Mouse (Mus musculus) kidney, embryonic 14.5 days (tissue): ENCODE results near the gene Sept9. TPM values are rescaled to one million over a fixed set of nuclear protein-coding genes. Genes with fewer than 3 reads are reported as not detected.

Experiments used
- ATAC-seq: fragments of 200-750 bp; cut with Nextera tagmentation; 2 replicates; pipeline ENCODE4 v1.8.0; 2017; ENCODE audit warnings: moderate number of reproducible peaks, mild to moderate bottlenecking, moderate TSS enrichment, moderate library complexity; ENCODE audit not compliant: low FRiP score, low TSS enrichment
- H3K27ac ChIP-seq: fragments of 300-500 bp; sonication (generic); 2 replicates; pipeline ENCODE4 v1.5.1; 2014; ENCODE audit warnings: low read depth, mild to moderate bottlenecking, low read length, moderate library complexity, mixed read lengths
- H3K27me3 ChIP-seq: fragments of 300-500 bp; sonication (generic); 2 replicates; pipeline ENCODE4 v1.6.1; 2014; ENCODE audit warnings: mild to moderate bottlenecking, low read length; ENCODE audit not compliant: control insufficient read depth, insufficient read depth
- H3K36me3 ChIP-seq: fragments of 300-500 bp; sonication (generic); 2 replicates; pipeline ENCODE4 v1.6.1; 2014; ENCODE audit warnings: low read length, mixed read lengths; ENCODE audit not compliant: control insufficient read depth, insufficient read depth
- H3K4me1 ChIP-seq: fragments of 300-500 bp; sonication (generic); 2 replicates; pipeline ENCODE4 v1.6.1; 2014; ENCODE audit warnings: low read length, mixed read lengths; ENCODE audit not compliant: control insufficient read depth, insufficient read depth
- H3K4me2 ChIP-seq: fragments of 300-500 bp; sonication (generic); replicated peaks from 2 replicates; pipeline ENCODE4 v1.6.1; 2014; ENCODE audit warnings: low read depth, mild to moderate bottlenecking, low read length
- H3K4me3 ChIP-seq: fragments of 300-500 bp; sonication (generic); 2 replicates; pipeline ENCODE4 v1.5.1; 2014; ENCODE audit warnings: mild to moderate bottlenecking, low read length
- H3K9ac ChIP-seq: fragments of 300-500 bp; sonication (generic); 2 replicates; pipeline ENCODE4 v1.6.1; 2014; ENCODE audit warnings: low read depth, mild to moderate bottlenecking, low read length, moderate library complexity
- H3K9me3 ChIP-seq: fragments of 300-500 bp; sonication (generic); 2 replicates; pipeline ENCODE4 v1.6.1; 2016; ENCODE audit warnings: low read length; ENCODE audit not compliant: control insufficient read depth
- WGBS: fragments of 180-500 bp; shearing (Covaris S2); extraction: QIAGEN DNeasy Blood & Tissue Kit; methylation state at CpG from one replicate; pipeline ENCODE4 v1.1.7; 2014; 5-methylcytosine and 5-hydroxymethylcytosine counted together
- polyA plus RNA-seq: library from polyadenylated mRNA; unstranded; fragments of >200 nt; fragmentation: Nextera tagmentation; extraction: Ambion mirVana; gene quantifications from 2 replicates; pipeline ENCODE4 v1.2.1, GENCODE M21; 2014

The Sept9 gene
- polyA plus RNA-seq, 1 experiment from 2014 or later = 104 TPM

DNA sequence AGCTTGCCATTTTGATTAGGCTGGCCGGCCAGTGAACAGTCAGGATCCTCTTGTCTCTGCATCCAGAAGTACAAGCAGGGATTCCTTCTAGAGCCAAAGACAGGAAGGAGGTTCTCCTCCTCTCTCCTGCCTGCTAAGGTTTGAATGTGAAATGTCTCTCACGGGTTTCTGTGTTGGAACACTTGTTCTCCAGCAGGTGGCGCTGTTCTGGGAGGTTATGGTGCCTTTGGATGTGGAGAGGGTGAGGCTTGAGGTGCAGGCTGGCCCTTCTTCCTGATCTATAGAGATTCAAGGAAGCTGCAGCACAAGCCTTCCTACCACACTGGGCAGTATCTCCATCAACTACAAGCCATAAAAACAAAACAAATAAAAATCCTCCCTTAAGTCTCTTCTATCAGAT is 167.0 kb downstream of the Sept9 start:
- Histone ChIP-seq H3K4me1 (no peaks in the 10 kb centered on the region; the same call in 1 of the 2 replicates), H3K27me3 (no peaks in the 10 kb centered on the region), H3K4me3 (no peak overlapping the region), H3K4me2 (no peak overlapping the region), H3K9me3 (no peaks in the 10 kb centered on the region), H3K36me3 (peaks cover 17% of the 10 kb centered on the region), H3K27ac (no peak overlapping the region), H3K9ac (no peak overlapping the region)
- WGBS = 16% methylated on average over 3 of the region's 3 CpGs
- ATAC-seq = no peak

DNA sequence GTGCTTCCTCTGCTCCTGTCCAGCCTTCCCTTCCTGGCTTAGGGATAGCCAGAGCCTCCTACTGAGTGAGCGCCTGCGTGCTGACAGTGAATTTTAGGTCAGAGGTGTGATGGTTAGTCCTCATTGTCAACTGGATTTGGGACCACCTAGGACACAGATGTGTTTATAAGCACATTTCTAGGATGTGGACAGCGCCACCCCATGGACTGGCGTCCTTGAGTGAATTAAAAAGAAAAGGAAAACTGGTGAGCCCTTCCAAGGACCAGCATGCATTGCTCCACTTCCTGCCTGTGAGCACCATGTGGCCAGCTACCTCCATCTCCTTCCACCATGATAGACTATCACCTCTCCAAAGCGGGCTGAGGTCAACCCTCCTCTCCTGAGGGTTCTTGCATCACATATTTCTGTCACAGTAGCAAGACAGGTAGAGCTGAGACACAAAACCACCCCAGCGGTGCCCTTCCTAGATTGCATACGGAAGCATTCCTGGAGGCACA is 167.4 kb downstream of the Sept9 start:
- peaks cover 12% of the 10 kb centered on the region for H3K36me3 ChIP-seq
- H3K4me3 ChIP-seq = no peak overlapping the region
- no peak overlapping the region for H3K4me2 ChIP-seq
- peaks cover under 1% of the 10 kb centered on the region for H3K4me1 ChIP-seq
- H3K9ac ChIP-seq = no peak overlapping the region
- no peak overlapping the region for H3K27ac ChIP-seq
- no peaks in the 10 kb centered on the region for H3K27me3 ChIP-seq
- no peaks in the 10 kb centered on the region for H3K9me3 ChIP-seq
- 83% methylated on average over 7 of the region's 7 CpGs for WGBS
- no peak for ATAC-seq

DNA sequence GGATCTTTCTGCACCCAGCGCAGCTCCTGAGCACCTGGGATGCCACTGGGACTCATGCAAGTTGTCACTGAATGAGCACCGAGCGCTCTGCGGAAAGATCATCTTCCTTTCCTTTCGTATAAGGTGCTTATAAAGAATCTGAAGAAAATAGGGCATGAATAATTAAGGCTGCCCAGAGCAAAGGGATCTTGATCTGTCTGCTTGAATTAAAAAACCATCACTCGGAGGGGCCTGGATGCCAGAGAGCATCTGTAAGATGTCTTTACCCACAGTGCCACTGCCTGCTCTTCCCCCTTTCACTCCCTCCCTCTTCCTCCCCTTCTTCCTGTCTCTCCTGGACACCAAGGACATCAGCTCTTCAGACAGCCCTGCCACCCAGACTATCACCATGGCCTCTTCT is 168.5 kb downstream of the Sept9 start:
- H3K27ac ChIP-seq = no peak overlapping the region
- H3K9me3 ChIP-seq = no peaks in the 10 kb centered on the region
- H3K4me1 ChIP-seq = peaks cover 3% of the 10 kb centered on the region
- no peak overlapping the region for H3K4me2 ChIP-seq
- H3K4me3 ChIP-seq = no peak overlapping the region
- 0 out of 2 replicates have a peak, but pooled peaks cover 2% of the 10 kb centered on the region for H3K36me3 ChIP-seq
- H3K9ac ChIP-seq = no peak overlapping the region
- WGBS = 88% methylated on average over 6 of the region's 6 CpGs
- no peaks in the 10 kb centered on the region for H3K27me3 ChIP-seq
- no peak for ATAC-seq

DNA sequence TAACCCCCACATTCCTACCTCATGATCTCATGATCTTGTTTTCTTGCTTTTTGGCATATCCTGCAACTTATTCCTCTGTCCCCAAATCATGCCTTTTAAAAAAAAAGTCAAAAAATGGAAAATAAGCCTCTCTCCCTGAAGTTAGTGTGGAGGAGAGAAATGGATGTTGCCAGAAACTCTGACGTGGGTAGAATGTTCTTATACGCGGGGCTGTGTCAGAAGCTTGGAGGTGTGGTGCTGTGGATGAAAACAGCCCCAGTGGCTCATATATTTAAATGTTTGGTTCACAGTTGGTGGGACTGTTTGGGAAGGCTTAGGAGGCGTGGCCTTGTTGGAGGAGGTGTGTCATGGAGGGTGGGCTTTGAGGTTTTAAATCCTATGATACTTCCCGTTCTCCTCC is 169.9 kb downstream of the Sept9 start:
- Histone ChIP-seq H3K9me3 (no peaks in the 10 kb centered on the region), H3K27ac (no peak overlapping the region), H3K9ac (no peak overlapping the region), H3K4me1 (peaks cover 3% of the 10 kb centered on the region), H3K27me3 (no peaks in the 10 kb centered on the region), H3K4me3 (no peak overlapping the region), H3K36me3 (no peaks in the 10 kb centered on the region), H3K4me2 (no peak overlapping the region)
- ATAC-seq = no peak
- WGBS = 91% methylated on average over 5 of the region's 5 CpGs

DNA sequence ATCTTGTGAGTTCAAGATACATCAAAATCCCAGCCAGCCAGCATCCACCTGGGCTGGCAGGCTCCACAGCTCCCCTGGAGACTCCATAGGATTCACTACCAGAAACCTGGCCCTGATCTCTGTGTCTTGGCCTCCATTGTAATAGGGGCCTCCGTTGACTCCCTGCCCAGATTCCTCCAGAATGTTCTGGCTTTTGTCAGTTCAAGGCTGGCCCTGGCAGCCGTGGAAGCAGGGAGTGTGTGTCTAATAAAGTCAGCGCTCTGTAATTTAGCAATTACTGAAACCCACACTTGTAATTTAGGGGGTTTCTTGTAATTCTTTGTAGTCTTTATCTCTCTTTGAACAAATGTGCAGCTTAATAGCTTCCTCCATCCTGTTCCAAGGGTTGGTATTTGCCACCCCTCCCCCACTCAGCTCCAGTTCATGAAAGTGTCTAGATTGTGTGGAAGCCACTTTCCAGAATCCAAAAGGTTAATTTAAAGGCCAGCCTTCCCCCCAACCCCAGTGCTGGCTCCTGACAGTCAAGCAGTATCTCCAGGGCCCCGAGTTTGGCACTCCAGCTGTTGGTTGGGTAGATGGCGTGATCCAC is 170.9 kb downstream of the Sept9 start:
- H3K4me1 ChIP-seq = peaks cover 3% of the 10 kb centered on the region
- H3K4me3 ChIP-seq = no peak overlapping the region
- WGBS = 43% methylated on average over 5 of the region's 5 CpGs
- H3K4me2 ChIP-seq = no peak overlapping the region
- no peak for ATAC-seq
- no peaks in the 10 kb centered on the region for H3K9me3 ChIP-seq
- no peak overlapping the region for H3K9ac ChIP-seq
- no peaks in the 10 kb centered on the region for H3K36me3 ChIP-seq
- H3K27me3 ChIP-seq = no peaks in the 10 kb centered on the region; the same call in 1 of the 2 replicates
- no peak overlapping the region for H3K27ac ChIP-seq

DNA sequence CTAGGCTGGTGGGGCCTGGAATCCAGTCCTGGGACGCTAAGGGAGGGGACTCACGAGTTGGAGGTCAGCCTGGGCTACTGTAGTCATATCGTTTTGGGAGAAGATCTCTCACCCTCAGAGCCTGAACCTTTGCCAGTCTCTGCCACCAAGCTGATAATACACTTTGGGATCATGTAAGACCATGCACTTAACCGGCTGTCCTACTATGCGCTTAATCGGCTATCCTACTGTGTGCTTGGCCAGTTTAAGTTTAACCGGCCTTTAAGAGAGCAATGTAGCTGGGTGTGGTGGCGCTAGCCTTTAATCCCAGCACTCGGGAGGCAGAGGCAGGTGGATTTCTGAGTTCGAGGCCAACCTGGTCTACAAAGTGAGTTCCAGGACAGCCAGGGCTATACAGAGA is 173.1 kb downstream of the Sept9 start:
- H3K4me3 ChIP-seq = no peak overlapping the region
- H3K36me3 ChIP-seq = no peaks in the 10 kb centered on the region
- H3K27me3 ChIP-seq = no peaks in the 10 kb centered on the region; the same call in 1 of the 2 replicates
- 94% methylated on average over 10 of the region's 10 CpGs for WGBS
- H3K27ac ChIP-seq = no peak overlapping the region
- no peak overlapping the region for H3K9ac ChIP-seq
- no peak for ATAC-seq
- H3K4me1 ChIP-seq = peaks cover 3% of the 10 kb centered on the region
- no peaks in the 10 kb centered on the region for H3K9me3 ChIP-seq
- no peak overlapping the region for H3K4me2 ChIP-seq

DNA sequence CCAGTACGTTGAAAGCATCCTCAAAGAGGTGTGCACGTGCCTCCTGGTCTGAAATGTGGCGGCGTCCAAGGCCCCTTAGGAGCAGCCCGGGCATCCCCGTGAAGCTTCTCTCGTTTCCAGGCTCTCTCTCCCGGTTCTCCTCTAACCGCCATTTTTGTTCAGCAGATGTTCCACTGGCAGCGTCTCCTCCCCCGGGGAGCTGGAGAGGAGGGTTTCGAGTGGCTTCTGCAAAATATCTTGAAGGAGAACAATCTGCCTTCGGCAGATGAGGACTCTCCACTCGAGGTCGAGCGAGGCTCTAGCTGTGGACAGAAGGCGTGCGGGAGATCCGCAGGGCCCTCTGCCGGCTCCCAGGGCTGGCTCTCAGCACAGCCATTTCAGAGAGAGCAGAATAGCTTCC is 173.7 kb downstream of the Sept9 start:
- Histone ChIP-seq H3K27ac (no peak overlapping the region), H3K4me2 (no peak overlapping the region), H3K27me3 (no peaks in the 10 kb centered on the region; the same call in 1 of the 2 replicates), H3K4me3 (no peak overlapping the region), H3K36me3 (no peaks in the 10 kb centered on the region), H3K9ac (no peak overlapping the region), H3K4me1 (peaks cover 3% of the 10 kb centered on the region), H3K9me3 (no peaks in the 10 kb centered on the region)
- WGBS = 82% methylated on average over 20 of the region's 20 CpGs
- ATAC-seq = no peak

DNA sequence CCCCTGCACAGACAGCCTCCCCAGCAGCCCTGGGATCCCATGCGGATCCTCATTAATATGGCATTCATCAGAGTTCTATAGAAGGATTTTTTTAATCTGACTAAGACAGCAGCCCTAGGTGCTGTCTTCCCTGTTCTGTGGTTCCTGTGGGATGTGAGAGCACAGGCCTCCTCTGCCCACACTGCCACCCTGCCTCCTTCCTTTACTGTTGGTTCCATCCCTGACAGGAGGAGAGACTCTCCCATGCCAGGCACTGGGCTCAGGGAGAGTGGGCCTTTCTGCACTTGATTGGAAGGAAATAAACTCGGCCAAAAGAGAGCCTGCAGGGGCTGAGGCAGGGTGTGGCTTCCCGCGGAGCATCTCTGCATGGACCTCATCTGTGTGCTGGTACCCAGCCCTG is 174.4 kb downstream of the Sept9 start:
- no peak for ATAC-seq
- H3K27me3 ChIP-seq = no peaks in the 10 kb centered on the region; the same call in 1 of the 2 replicates
- peaks cover 3% of the 10 kb centered on the region for H3K4me1 ChIP-seq
- no peak overlapping the region for H3K9ac ChIP-seq
- no peak overlapping the region for H3K27ac ChIP-seq
- H3K4me3 ChIP-seq = no peak overlapping the region
- H3K36me3 ChIP-seq = no peaks in the 10 kb centered on the region
- no peak overlapping the region for H3K4me2 ChIP-seq
- no peaks in the 10 kb centered on the region for H3K9me3 ChIP-seq
- 39% methylated on average over 4 of the region's 4 CpGs for WGBS

DNA sequence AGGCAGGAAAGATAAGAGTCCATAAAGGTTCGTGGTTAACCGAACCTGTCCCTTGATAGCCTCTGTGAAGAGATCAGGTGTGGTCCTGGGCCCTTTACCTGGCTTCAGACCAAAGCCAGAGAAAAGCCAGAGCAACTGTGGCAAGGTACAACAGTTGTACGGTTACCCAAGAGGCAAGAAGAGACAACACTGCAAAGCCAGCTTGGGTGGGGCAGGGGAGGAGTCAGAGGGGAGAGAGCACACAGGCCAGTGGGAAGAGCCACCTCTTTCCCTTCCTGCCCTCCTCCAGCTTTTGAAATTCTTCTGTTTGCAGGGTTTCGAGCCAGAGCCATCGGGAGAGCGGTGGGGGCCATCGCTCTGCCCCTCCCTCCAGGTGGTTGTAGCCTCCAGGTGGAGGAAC is 174.8 kb downstream of the Sept9 start:
- Histone ChIP-seq H3K9me3 (no peaks in the 10 kb centered on the region), H3K27ac (no peak overlapping the region), H3K9ac (no peak overlapping the region), H3K36me3 (no peaks in the 10 kb centered on the region), H3K4me2 (no peak overlapping the region), H3K27me3 (no peaks in the 10 kb centered on the region; the same call in 1 of the 2 replicates), H3K4me1 (peaks cover 3% of the 10 kb centered on the region), H3K4me3 (no peak overlapping the region)
- no peak for ATAC-seq
- 60% methylated on average over 7 of the region's 7 CpGs for WGBS
